Mouse (Mus musculus): Measurements from ENCODE around the gene Tbx2.

- TF ChIP-seq CEBPB (IDR thresholded peaks at IDR 0.05; ENCODE audit: insufficient read depth, poor library complexity, severe bottlenecking) = no peak
- no peak for TF ChIP-seq TCF12 (IDR thresholded peaks at IDR 0.05; ENCODE audit: insufficient read depth, poor library complexity, severe bottlenecking)
- TF ChIP-seq POLR2A (IDR thresholded peaks at IDR 0.05; ENCODE audit: insufficient read length, low read depth) = no peak
- no peak for TF ChIP-seq REST (IDR thresholded peaks at IDR 0.05; ENCODE audit: insufficient read depth, insufficient read length)
- no peak for TF ChIP-seq MAX (IDR thresholded peaks at IDR 0.05; ENCODE audit: low read depth)
- no peak for TF ChIP-seq POLR2AphosphoS2 (IDR thresholded peaks at IDR 0.05; ENCODE audit: insufficient read length, low read depth)
Observed at GRCm38 (mm10) chr11:85838424-85839257, 6.3 kb downstream of the Tbx2 start.

Measured in myocyte (in vitro differentiated cells).